Comparison of ENCODE assay signal across 8 mouse cellular contexts in the genomic region with DNA sequence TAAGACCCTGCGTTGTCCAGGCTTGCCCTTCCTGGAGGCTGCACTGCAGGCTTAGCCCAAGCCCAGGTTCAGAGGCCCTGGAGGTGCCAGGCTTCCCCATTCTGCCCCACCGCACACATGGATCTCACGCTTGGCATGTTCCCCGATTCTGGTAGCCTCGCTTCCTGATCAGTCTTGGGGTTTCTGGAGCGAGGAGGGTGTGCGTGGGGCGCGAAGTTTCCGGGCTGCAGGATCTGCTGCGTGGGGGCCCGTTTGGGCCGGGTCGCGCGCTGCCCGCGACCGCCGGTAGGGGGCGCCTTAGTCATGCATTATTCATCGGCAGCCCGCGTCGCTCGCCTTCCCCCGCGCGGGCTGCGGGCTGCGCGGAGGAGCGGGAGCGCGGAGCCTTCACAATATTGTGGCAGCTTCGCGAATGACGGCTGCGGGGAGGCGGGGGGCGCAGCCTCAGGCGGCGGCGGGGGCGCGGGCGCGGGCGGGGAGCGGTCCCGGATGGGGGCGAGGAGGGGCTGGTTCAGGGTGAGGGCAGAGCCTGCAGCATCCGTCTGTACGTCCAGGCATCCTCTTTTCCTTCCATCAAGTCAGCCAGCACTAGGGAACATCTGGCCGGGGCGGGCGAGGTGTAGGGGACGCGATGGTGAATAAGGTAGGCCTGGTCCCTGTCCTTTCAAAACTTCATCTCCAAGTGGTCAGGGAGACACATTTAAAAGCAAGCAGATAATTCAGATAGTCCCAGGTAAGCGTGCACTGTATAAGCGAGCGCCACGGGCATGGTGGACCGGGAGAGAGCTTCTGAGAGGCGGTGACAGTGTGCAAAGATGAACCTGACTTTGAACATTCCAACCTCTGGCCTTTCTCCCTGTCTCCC.
A peak's percentile ranks its signal among the peaks of the same experiment; 100 is the strongest.
DNase-seq lines count a peak whose midpoint lies in the region; ATAC-seq lines count a peak whose summit lies in the region.

No protein-coding gene starts in this region.

- H3K27me3 ChIP-seq in hindbrain, embryonic 11.5 days (ENCODE audit: control insufficient read depth, insufficient read depth, low read length), result peaks cover 16% of the 10 kb centered on the region
- H3K27me3 ChIP-seq in lung, embryonic 15.5 days, result peaks cover 26% of the 10 kb centered on the region

- H3K9ac ChIP-seq in hindbrain, embryonic 11.5 days (ENCODE audit: low read depth, low read length), result peak overlapping the region; percentile 59
- H3K9ac ChIP-seq in lung, embryonic 15.5 days, result peak overlapping the region; percentile 53

- H3K4me2 ChIP-seq in hindbrain, embryonic 11.5 days (replicated peaks; ENCODE audit: low read depth, low read length), result peak overlapping the region; percentile 94
- peak overlapping the region; percentile 95 for H3K4me2 ChIP-seq in lung, embryonic 15.5 days

- peak; percentile 72 for ATAC-seq in frontal cortex, adult (ENCODE audit: low TSS enrichment)
- peak; percentile 67 for ATAC-seq in hindbrain, embryonic 11.5 days (ENCODE audit: low FRiP score)
- ATAC-seq in lung, embryonic 15.5 days (ENCODE audit: borderline replicate concordance, extremely low read depth, low FRiP score, low TSS enrichment), result peak; percentile 33; the same call in 1 of the 2 replicates

- H3K36me3 ChIP-seq in hindbrain, embryonic 11.5 days (ENCODE audit: control insufficient read depth, insufficient read depth, low read length), result no peaks in the 10 kb centered on the region
- H3K36me3 ChIP-seq in lung, embryonic 15.5 days, result no peaks in the 10 kb centered on the region

- peak; percentile 47 for DNase-seq in ES-CJ7 (ENCODE audit: low read depth, low spot score)
- peak; percentile 74 for DNase-seq in cerebellum, adult 8-10 months
- peak; percentile 88 for DNase-seq in hindbrain, embryonic 11.5 days (ENCODE audit: low spot score)
- peak; percentile 35 for DNase-seq in layer of hippocampus, adult 9-11 months
- DNase-seq in ovary, postnatal 10 days (ENCODE audit: low spot score), result peak; percentile 58
- DNase-seq in thymus, postnatal 0 days (ENCODE audit: low spot score), result peak; percentile 68

- peaks cover 5% of the 10 kb centered on the region for H3K4me1 ChIP-seq in hindbrain, embryonic 11.5 days (replicated peaks; ENCODE audit: control insufficient read depth, insufficient read depth, low read length)
- H3K4me1 ChIP-seq in lung, embryonic 15.5 days, result peaks cover 5% of the 10 kb centered on the region; the same call in 1 of the 2 replicates

- peak overlapping the region; percentile 45 for H3K4me3 ChIP-seq in hindbrain, embryonic 11.5 days (ENCODE audit: low read depth, low read length)
- H3K4me3 ChIP-seq in lung, embryonic 15.5 days, result peak overlapping the region; percentile 51

- H3K9me3 ChIP-seq in hindbrain, embryonic 11.5 days (ENCODE audit: control insufficient read depth, low read length), result no peaks in the 10 kb centered on the region
- H3K9me3 ChIP-seq in lung, embryonic 15.5 days, result no peaks in the 10 kb centered on the region

- WGBS in hindbrain, embryonic 11.5 days, result 4% methylated on average over 61 of the region's 65 CpGs
- 3% methylated on average over 61 of the region's 65 CpGs for WGBS in lung, embryonic 15.5 days

- 0 out of 2 replicates have a peak overlapping the region, but pooled peaks have one; percentile 7 for H3K27ac ChIP-seq in hindbrain, embryonic 11.5 days (ENCODE audit: low read depth, low read length)
- H3K27ac ChIP-seq in lung, embryonic 15.5 days, result no peak overlapping the region

Comparison
In these comparisons a context has a peak if more than half of its experiments do, and no peak if none do; other contexts are left out.
1. DNase-seq: peak in every context shown above with its lines; median percentile 88 in hindbrain, embryonic 11.5 days; 74 in cerebellum, adult 8-10 months; 68 in thymus, postnatal 0 days; 58 in ovary, postnatal 10 days; 47 in ES-CJ7; 35 in layer of hippocampus, adult 9-11 months.